Mouse (Mus musculus): Measurements from ENCODE around the gene Xcr1. TPM values are rescaled to one million over a fixed set of nuclear protein-coding genes. Genes with fewer than 3 reads are reported as not detected.

Xcr1 gene
- polyA plus RNA-seq, 1 experiment from 2014 or later: not detected

GRCm38 (mm10) chr9:123851062-123851712 lies 10.6 kb downstream of the Xcr1 start:
- Histone ChIP-seq H3K4me2 (ENCODE audit: low read depth, low read length) (peak overlapping the region; percentile 78), H3K4me1 (ENCODE audit: control insufficient read depth, insufficient read depth, low read length) (peaks cover 11% of the 10 kb centered on the region), H3K36me3 (ENCODE audit: control insufficient read depth, insufficient read depth, low read length) (no peaks in the 10 kb centered on the region), H3K9ac (ENCODE audit: low read length) (peak overlapping the region; percentile 93), H3K27me3 (ENCODE audit: control insufficient read depth, insufficient read depth, low read length) (no peaks in the 10 kb centered on the region), H3K27ac (ENCODE audit: low read length) (peak overlapping the region; percentile 97), H3K9me3 (replicated peaks; ENCODE audit: control insufficient read depth, low read length) (no peaks in the 10 kb centered on the region), H3K4me3 (replicated peaks; ENCODE audit: low read length) (peak overlapping the region; percentile 88)
- WGBS: under 1% methylated on average over 27 of the region's 27 CpGs
- peak; percentile 79 for ATAC-seq (ENCODE audit: insufficient read depth, low FRiP score)

DNA sequence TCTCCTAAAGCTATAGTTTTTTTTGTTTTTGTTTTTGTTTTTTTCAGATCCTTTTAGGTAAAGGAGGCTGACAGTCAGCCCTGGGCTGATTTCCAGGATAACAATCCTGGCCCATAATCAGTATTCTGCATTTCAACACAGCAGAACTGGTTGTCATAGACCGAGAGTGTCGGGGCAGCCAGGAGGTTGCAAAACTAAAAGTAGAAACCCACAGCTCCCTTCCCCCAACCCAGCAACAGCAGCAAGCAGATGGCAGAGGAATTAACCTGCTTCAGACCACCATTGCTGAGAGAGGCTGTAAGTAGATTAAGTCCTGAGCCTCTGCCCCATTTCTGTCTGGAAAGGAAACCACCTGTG lies 11.1 kb downstream of the Xcr1 start:
- Histone ChIP-seq H3K36me3 (ENCODE audit: control insufficient read depth, insufficient read depth, low read length) (no peaks in the 10 kb centered on the region), H3K9ac (ENCODE audit: low read length) (peak overlapping the region; percentile 93), H3K9me3 (replicated peaks; ENCODE audit: control insufficient read depth, low read length) (no peaks in the 10 kb centered on the region), H3K4me2 (ENCODE audit: low read depth, low read length) (peak overlapping the region; percentile 78), H3K27me3 (ENCODE audit: control insufficient read depth, insufficient read depth, low read length) (no peaks in the 10 kb centered on the region), H3K4me1 (ENCODE audit: control insufficient read depth, insufficient read depth, low read length) (peaks cover 11% of the 10 kb centered on the region), H3K4me3 (replicated peaks; ENCODE audit: low read length) (peak overlapping the region; percentile 88), H3K27ac (ENCODE audit: low read length) (peak overlapping the region; percentile 97)
- no peak for ATAC-seq (ENCODE audit: insufficient read depth, low FRiP score)
- WGBS: 9% methylated on average over 2 of the region's 2 CpGs

GRCm38 (mm10) chr9:123849976-123850695 lies 11.7 kb downstream of the Xcr1 start:
- ATAC-seq (ENCODE audit: insufficient read depth, low FRiP score): no peak
- Histone ChIP-seq H3K4me2 (ENCODE audit: low read depth, low read length) (peak overlapping the region; percentile 78; the same call in 1 of the 2 replicates), H3K4me3 (replicated peaks; ENCODE audit: low read length) (no peak overlapping the region), H3K4me1 (ENCODE audit: control insufficient read depth, insufficient read depth, low read length) (peaks cover 14% of the 10 kb centered on the region), H3K27me3 (ENCODE audit: control insufficient read depth, insufficient read depth, low read length) (no peaks in the 10 kb centered on the region), H3K27ac (ENCODE audit: low read length) (no peak overlapping the region), H3K36me3 (ENCODE audit: control insufficient read depth, insufficient read depth, low read length) (no peaks in the 10 kb centered on the region), H3K9ac (ENCODE audit: low read length) (no peak overlapping the region), H3K9me3 (replicated peaks; ENCODE audit: control insufficient read depth, low read length) (no peaks in the 10 kb centered on the region)
- WGBS: 50% methylated on average over 2 of the region's 2 CpGs

DNA sequence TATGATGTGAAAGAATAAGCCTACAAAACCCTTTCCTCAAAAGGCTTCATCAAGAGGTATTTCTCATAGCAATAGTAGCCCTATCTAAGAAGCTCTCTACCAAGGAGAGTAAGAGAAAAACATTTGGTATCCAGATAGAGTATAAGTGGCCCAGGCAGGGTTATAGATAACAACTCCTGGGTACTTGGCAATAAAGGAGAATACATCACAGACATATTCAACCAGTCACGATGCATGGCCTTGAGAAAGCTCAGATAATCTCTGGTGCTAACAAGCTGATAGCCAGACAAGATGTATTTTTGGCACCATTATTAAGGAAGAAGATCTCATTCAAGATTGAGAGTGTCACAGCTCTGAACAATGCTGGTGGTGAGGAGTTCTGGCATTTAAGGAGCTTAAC lies 15.3 kb downstream of the Xcr1 start:
- Histone ChIP-seq H3K27me3 (ENCODE audit: control insufficient read depth, insufficient read depth, low read length) (no peaks in the 10 kb centered on the region), H3K4me1 (ENCODE audit: control insufficient read depth, insufficient read depth, low read length) (peaks cover 11% of the 10 kb centered on the region; the same call in 1 of the 2 replicates), H3K9ac (ENCODE audit: low read length) (no peak overlapping the region), H3K4me2 (ENCODE audit: low read depth, low read length) (no peak overlapping the region), H3K36me3 (ENCODE audit: control insufficient read depth, insufficient read depth, low read length) (no peaks in the 10 kb centered on the region), H3K4me3 (replicated peaks; ENCODE audit: low read length) (no peak overlapping the region), H3K27ac (ENCODE audit: low read length) (no peak overlapping the region), H3K9me3 (replicated peaks; ENCODE audit: control insufficient read depth, low read length) (no peaks in the 10 kb centered on the region)
- 78% methylated on average over 1 of the region's 1 CpGs for WGBS
- ATAC-seq (ENCODE audit: insufficient read depth, low FRiP score): no peak

- H3K9me3 ChIP-seq (replicated peaks; ENCODE audit: control insufficient read depth, low read length): no peaks in the 10 kb centered on the region
- no peak overlapping the region; the same call in 1 of the 2 replicates for H3K27ac ChIP-seq (ENCODE audit: low read length)
- no peak overlapping the region for H3K4me3 ChIP-seq (replicated peaks; ENCODE audit: low read length)
- H3K4me2 ChIP-seq (ENCODE audit: low read depth, low read length): no peak overlapping the region
- no peaks in the 10 kb centered on the region for H3K36me3 ChIP-seq (ENCODE audit: control insufficient read depth, insufficient read depth, low read length)
- no peaks in the 10 kb centered on the region for H3K27me3 ChIP-seq (ENCODE audit: control insufficient read depth, insufficient read depth, low read length)
- no peak overlapping the region for H3K9ac ChIP-seq (ENCODE audit: low read length)
- 0 out of 2 replicates have a peak, but pooled peaks have one; percentile 44 for ATAC-seq (ENCODE audit: insufficient read depth, low FRiP score)
- 38% methylated on average over 3 of the region's 3 CpGs for WGBS
- H3K4me1 ChIP-seq (ENCODE audit: control insufficient read depth, insufficient read depth, low read length): peaks cover 5% of the 10 kb centered on the region; the same call in 1 of the 2 replicates
These were observed 16.7 kb downstream of the Xcr1 start for GRCm38 (mm10) chr9:123845120-123845519.

DNA sequence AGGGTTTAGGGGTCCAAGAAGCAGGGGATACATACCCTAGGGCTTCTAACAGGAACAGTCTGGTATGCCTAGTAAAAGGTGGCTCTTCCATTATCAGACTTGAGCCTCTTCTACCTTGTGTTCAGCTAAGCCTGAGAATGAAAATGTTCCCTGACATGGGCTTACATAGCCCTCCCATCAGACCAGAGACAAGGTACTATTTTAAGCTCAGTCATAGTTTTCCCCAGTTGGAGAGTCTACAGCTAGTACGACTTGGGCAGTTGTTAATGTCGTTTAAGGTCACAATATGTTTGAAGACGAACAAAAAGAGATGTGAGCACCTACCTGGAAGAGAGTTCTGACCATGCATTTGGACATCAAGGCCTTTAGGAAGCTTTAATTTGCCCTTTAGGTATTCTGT lies 17.4 kb downstream of the Xcr1 start:
- Histone ChIP-seq H3K4me1 (ENCODE audit: control insufficient read depth, insufficient read depth, low read length) (peaks cover 3% of the 10 kb centered on the region; the same call in 1 of the 2 replicates), H3K27ac (ENCODE audit: low read length) (no peak overlapping the region), H3K9me3 (replicated peaks; ENCODE audit: control insufficient read depth, low read length) (no peaks in the 10 kb centered on the region), H3K4me2 (ENCODE audit: low read depth, low read length) (no peak overlapping the region), H3K9ac (ENCODE audit: low read length) (no peak overlapping the region), H3K36me3 (ENCODE audit: control insufficient read depth, insufficient read depth, low read length) (no peaks in the 10 kb centered on the region), H3K4me3 (replicated peaks; ENCODE audit: low read length) (no peak overlapping the region), H3K27me3 (ENCODE audit: control insufficient read depth, insufficient read depth, low read length) (no peaks in the 10 kb centered on the region)
- no peak for ATAC-seq (ENCODE audit: insufficient read depth, low FRiP score)
- WGBS: 86% methylated on average over 3 of the region's 3 CpGs

DNA sequence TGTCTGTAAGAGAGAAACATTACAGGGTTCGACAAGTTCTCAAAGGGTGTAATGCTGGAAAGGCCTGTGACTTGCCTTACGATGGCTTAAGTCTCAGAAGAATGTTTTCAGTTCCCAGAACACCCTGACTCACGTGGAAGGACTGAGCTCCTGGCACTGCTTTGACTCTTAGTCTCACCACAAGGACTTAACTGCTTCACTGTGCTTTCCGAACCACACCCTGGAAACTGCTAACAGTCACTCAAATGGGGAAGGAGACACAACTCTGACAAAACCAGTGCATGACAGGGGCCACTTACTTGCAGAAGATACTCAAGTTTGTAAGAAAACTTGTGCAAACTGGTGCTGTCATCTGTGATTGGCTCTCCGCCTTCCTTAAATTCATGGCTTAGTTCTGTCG lies 21.6 kb downstream of the Xcr1 start:
- no peak overlapping the region for H3K9ac ChIP-seq (ENCODE audit: low read length)
- no peak for ATAC-seq (ENCODE audit: insufficient read depth, low FRiP score)
- H3K27ac ChIP-seq (ENCODE audit: low read length): no peak overlapping the region
- H3K36me3 ChIP-seq (ENCODE audit: control insufficient read depth, insufficient read depth, low read length): peaks cover 5% of the 10 kb centered on the region; the same call in 1 of the 2 replicates
- no peaks in the 10 kb centered on the region for H3K4me1 ChIP-seq (ENCODE audit: control insufficient read depth, insufficient read depth, low read length)
- H3K4me2 ChIP-seq (ENCODE audit: low read depth, low read length): no peak overlapping the region
- no peak overlapping the region for H3K4me3 ChIP-seq (replicated peaks; ENCODE audit: low read length)
- no peaks in the 10 kb centered on the region for H3K9me3 ChIP-seq (replicated peaks; ENCODE audit: control insufficient read depth, low read length)
- WGBS: 88% methylated on average over 6 of the region's 6 CpGs
- H3K27me3 ChIP-seq (ENCODE audit: control insufficient read depth, insufficient read depth, low read length): no peaks in the 10 kb centered on the region

DNA sequence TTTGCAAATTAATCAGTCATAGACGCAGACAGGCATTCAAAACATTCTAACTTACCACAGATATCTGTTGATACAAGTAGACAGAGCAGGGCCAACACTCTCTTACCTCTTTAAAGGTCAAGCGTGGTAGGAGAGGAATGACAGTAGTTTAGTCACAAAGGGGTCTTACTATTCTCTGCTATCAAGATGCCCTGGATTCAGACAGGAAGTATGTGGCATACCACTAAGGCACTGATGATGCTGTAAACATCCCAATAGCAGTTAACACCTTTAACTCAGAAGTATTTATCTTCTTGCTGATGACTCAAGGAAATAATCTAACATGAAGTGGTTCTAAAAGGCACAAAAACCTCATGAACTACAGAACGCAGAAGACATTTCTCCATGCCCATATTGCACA lies 26.0 kb downstream of the Xcr1 start:
- no peak for ATAC-seq (ENCODE audit: insufficient read depth, low FRiP score)
- no peaks in the 10 kb centered on the region for H3K4me1 ChIP-seq (ENCODE audit: control insufficient read depth, insufficient read depth, low read length)

GRCm38 (mm10) chr9:123828916-123829315 lies 32.9 kb downstream of the Xcr1 start:
- WGBS: 89% methylated on average over 4 of the region's 4 CpGs
- ATAC-seq (ENCODE audit: insufficient read depth, low FRiP score): no peak
- no peak overlapping the region for H3K9ac ChIP-seq (ENCODE audit: low read length)
- no peaks in the 10 kb centered on the region for H3K4me1 ChIP-seq (ENCODE audit: control insufficient read depth, insufficient read depth, low read length)
- no peak overlapping the region for H3K4me2 ChIP-seq (ENCODE audit: low read depth, low read length)
- H3K27me3 ChIP-seq (ENCODE audit: control insufficient read depth, insufficient read depth, low read length): no peaks in the 10 kb centered on the region
- no peak overlapping the region for H3K4me3 ChIP-seq (replicated peaks; ENCODE audit: low read length)
- no peak overlapping the region for H3K27ac ChIP-seq (ENCODE audit: low read length)
- peaks cover 10% of the 10 kb centered on the region for H3K36me3 ChIP-seq (ENCODE audit: control insufficient read depth, insufficient read depth, low read length)
- H3K9me3 ChIP-seq (replicated peaks; ENCODE audit: control insufficient read depth, low read length): no peaks in the 10 kb centered on the region

More for the DNA sequence above, 26.0 kb downstream of the Xcr1 start:
- Histone ChIP-seq H3K9me3 (replicated peaks; ENCODE audit: control insufficient read depth, low read length) (no peaks in the 10 kb centered on the region), H3K36me3 (ENCODE audit: control insufficient read depth, insufficient read depth, low read length) (peaks cover 8% of the 10 kb centered on the region), H3K27me3 (ENCODE audit: control insufficient read depth, insufficient read depth, low read length) (no peaks in the 10 kb centered on the region), H3K4me2 (ENCODE audit: low read depth, low read length) (no peak overlapping the region), H3K27ac (ENCODE audit: low read length) (no peak overlapping the region), H3K9ac (ENCODE audit: low read length) (no peak overlapping the region), H3K4me3 (replicated peaks; ENCODE audit: low read length) (no peak overlapping the region)
- WGBS: 89% methylated on average over 3 of the region's 3 CpGs
